Mouse (Mus musculus): ENCODE measurements at regions not wholly inside any gene's neighbourhood (a gene's known extent, or its start where the extent isn't known, plus 50 kb on each side); places are given as distances from the start of the nearest gene placed in this dataset.

DNA sequence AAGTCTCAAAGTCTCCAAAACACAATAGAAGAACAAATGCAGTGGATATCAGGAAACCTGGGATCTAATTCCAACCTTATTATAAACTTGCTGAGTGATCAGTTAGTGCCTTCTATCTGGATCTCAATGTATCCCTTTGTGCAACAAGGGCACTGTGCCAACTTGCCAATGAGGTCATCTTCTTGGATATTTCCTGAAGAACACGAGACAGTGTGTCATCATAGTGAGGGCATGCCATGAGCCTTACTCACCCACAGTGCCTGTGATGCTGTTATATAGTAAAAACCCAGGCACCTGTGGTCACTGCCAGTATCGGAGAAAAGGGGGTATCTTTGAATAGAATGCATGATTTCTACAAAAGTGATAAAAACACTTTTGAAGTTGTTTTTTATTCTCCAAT, 60.2 kb upstream of the Cd34 start:
- peaks cover 0 to 7% of the 10 kb centered on the region in 2 experiments; a peak in 2 of 4 replicates for H3K36me3 ChIP-seq (ENCODE audit: control insufficient read depth in 1 of 2, insufficient read depth in 2 of 2, low read length in 2 of 2)
- TF ChIP-seq KAT2A (conservative IDR thresholded peaks at IDR 0.05; ENCODE audit: low read depth, low read length), result no peak
- TF ChIP-seq USF1 (IDR thresholded peaks at IDR 0.05; ENCODE audit: low read depth, low read length), result no peak
- no peak for TF ChIP-seq NELFE (IDR thresholded peaks at IDR 0.05; ENCODE audit: low read depth, low read length)
- no peak for TF ChIP-seq ZC3H11A (IDR thresholded peaks at IDR 0.05; ENCODE audit: low read depth, low read length)
- no peak for TF ChIP-seq MAFK (IDR thresholded peaks at IDR 0.05; ENCODE audit: borderline replicate concordance, low read depth, low read length)
- TF ChIP-seq ZMIZ1 (IDR thresholded peaks at IDR 0.05; ENCODE audit: low read depth, low read length), result no peak
- no peak for TF ChIP-seq GABPA (IDR thresholded peaks at IDR 0.05; ENCODE audit: low read depth, low read length)
- TF ChIP-seq CHD2 (IDR thresholded peaks at IDR 0.05; ENCODE audit: low read length), result no peak
- TF ChIP-seq RAD21 (IDR thresholded peaks at IDR 0.05; ENCODE audit: low read depth, low read length), result no peak
- TF ChIP-seq MYC (IDR thresholded peaks at IDR 0.05; ENCODE audit: low read depth, low read length), result no peak
- TF ChIP-seq JUND (IDR thresholded peaks at IDR 0.05; ENCODE audit: low read depth, low read length), result no peak
- H3K79me2 ChIP-seq (ENCODE audit: control insufficient read depth, insufficient read depth, low read length, poor library complexity), result no peaks in the 10 kb centered on the region
- no peak overlapping the region for H3K9ac ChIP-seq (ENCODE audit: control insufficient read depth, low read depth, low read length, poor library complexity, severe bottlenecking)
- no peak overlapping the region for H3K4me3 ChIP-seq (ENCODE audit: control insufficient read depth in 1 of 2, insufficient read depth in 1 of 2, low read depth in 2 of 2, low read length in 2 of 2)
- no peak for DNase-seq (ENCODE audit: low read depth, low spot score)
- H3K27ac ChIP-seq (ENCODE audit: control insufficient read depth, low read depth, low read length), result no peak overlapping the region
- H3K9me3 ChIP-seq (replicated peaks; ENCODE audit: insufficient read depth, low read length), result no peaks in the 10 kb centered on the region
- peaks cover 3 to 4% of the 10 kb centered on the region in 2 experiments; a peak in 2 of 4 replicates for H3K27me3 ChIP-seq (ENCODE audit: control insufficient read depth in 1 of 2, insufficient read depth in 2 of 2, low read length in 2 of 2)
- peaks cover 0 to 3% of the 10 kb centered on the region in 2 experiments; a peak in 1 of 4 replicates for H3K4me1 ChIP-seq (ENCODE audit: control insufficient read depth in 1 of 2, insufficient read depth in 2 of 2, low read length in 2 of 2)

DNA sequence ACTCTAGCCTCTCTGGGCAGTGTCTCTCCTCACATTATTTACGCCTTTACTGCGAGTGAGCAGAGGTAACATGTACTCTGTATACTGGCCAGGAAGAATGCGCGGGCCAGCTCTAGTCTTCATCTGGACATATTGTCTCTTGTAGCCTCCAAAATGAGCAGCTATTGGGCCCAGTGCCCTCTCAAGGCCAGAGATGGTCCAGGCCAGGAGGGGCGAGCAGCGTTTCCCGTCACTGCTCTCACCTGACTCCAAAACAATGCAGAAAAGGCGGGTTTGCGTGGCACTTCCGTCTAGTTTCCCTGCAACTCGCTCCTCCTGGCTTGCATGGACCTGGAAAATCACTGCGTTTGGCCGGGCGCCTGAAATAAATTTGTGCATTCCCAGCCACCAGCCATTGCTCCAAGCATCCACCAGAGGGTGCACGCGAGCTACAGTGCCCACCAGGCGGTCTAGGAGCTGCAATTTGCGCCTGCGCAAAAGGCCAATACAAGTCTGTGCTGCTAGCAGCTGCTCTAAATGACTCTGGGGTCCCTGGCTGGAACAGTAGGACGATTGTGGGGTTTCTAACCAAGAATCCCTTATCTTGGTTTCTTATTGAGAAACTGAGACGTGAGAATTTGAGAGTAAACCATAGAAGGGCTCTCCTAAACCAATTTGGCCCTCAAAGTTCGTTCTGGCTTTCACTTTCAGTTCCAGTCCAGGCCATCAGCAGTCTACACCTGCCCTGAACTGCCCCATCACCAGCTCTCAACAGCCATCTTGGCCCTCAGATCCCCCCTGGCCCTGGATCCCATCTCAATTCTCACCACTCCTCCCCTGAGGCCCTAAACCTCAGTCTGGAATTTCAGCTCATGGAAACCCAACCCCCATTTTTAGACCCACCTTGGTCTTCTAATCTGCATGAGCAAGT, 59.0 kb upstream of the Cd34 start:
- no peaks in the 10 kb centered on the region for H3K79me2 ChIP-seq (ENCODE audit: control insufficient read depth, insufficient read depth, low read length, poor library complexity)
- no peak overlapping the region for H3K27ac ChIP-seq (ENCODE audit: control insufficient read depth, low read depth, low read length)
- peak overlapping the region; percentile 81 to 86 for H3K4me3 ChIP-seq (ENCODE audit: control insufficient read depth in 1 of 2, insufficient read depth in 1 of 2, low read depth in 2 of 2, low read length in 2 of 2)
- peak overlapping the region; percentile 63 for H3K9ac ChIP-seq (ENCODE audit: control insufficient read depth, low read depth, low read length, poor library complexity, severe bottlenecking)
- H3K9me3 ChIP-seq (replicated peaks; ENCODE audit: insufficient read depth, low read length), result no peaks in the 10 kb centered on the region
- peaks cover 0 to 3% of the 10 kb centered on the region in 2 experiments; a peak in 1 of 4 replicates for H3K4me1 ChIP-seq (ENCODE audit: control insufficient read depth in 1 of 2, insufficient read depth in 2 of 2, low read length in 2 of 2)
- peaks cover 3 to 4% of the 10 kb centered on the region in 2 experiments; a peak in 2 of 4 replicates for H3K27me3 ChIP-seq (ENCODE audit: control insufficient read depth in 1 of 2, insufficient read depth in 2 of 2, low read length in 2 of 2)
- peak; percentile 94 for DNase-seq (ENCODE audit: low read depth, low spot score)
- TF ChIP-seq CHD1 (IDR thresholded peaks at IDR 0.05; ENCODE audit: low read depth, low read length), result no peak
- no peak for TF ChIP-seq ZMIZ1 (IDR thresholded peaks at IDR 0.05; ENCODE audit: low read depth, low read length)
- TF ChIP-seq USF1 (IDR thresholded peaks at IDR 0.05; ENCODE audit: low read depth, low read length), result no peak
- peak; percentile 37; the same call in 1 of the 2 replicates for TF ChIP-seq RCOR1 (IDR thresholded peaks at IDR 0.05; ENCODE audit: low read depth, low read length)
- 0 out of 2 replicates have a peak, but pooled peaks have one; percentile 54 for TF ChIP-seq HCFC1 (IDR thresholded peaks at IDR 0.05; ENCODE audit: low read depth, low read length)
- TF ChIP-seq TBP (IDR thresholded peaks at IDR 0.05; ENCODE audit: low read depth, low read length), result no peak
- TF ChIP-seq POLR2A (IDR thresholded peaks at IDR 0.05; ENCODE audit: control insufficient read depth in 1 of 2, insufficient read depth in 1 of 2, low read depth in 1 of 2, low read length in 2 of 2, poor library complexity in 1 of 2), result peak in 1 of 2 experiments; percentile 53; a peak in 2 of 4 replicates
- peak; percentile 100 for TF ChIP-seq ZC3H11A (IDR thresholded peaks at IDR 0.05; ENCODE audit: low read depth, low read length)
- peak; percentile 100 for TF ChIP-seq RAD21 (IDR thresholded peaks at IDR 0.05; ENCODE audit: low read depth, low read length)
- no peak for TF ChIP-seq MAX (IDR thresholded peaks at IDR 0.05; ENCODE audit: low read length)
- TF ChIP-seq KAT2A (conservative IDR thresholded peaks at IDR 0.05; ENCODE audit: low read depth, low read length), result no peak
- TF ChIP-seq ZKSCAN1 (IDR thresholded peaks at IDR 0.05; ENCODE audit: low read depth, low read length), result no peak
- TF ChIP-seq MAZ (IDR thresholded peaks at IDR 0.05; ENCODE audit: low read depth, low read length), result peak; percentile 69; the same call in 1 of the 2 replicates
- peak in 2 of 3 experiments; percentile 99; a peak in 5 of 6 replicates for TF ChIP-seq CTCF (IDR thresholded peaks at IDR 0.05 in 2 of 3, conservative IDR thresholded peaks at IDR 0.05 in 1 of 3; ENCODE audit: control insufficient read depth in 1 of 3, insufficient read depth in 1 of 3, low read depth in 2 of 3, low read length in 3 of 3, poor library complexity in 1 of 3, severe bottlenecking in 1 of 3)
- TF ChIP-seq ETS1 (IDR thresholded peaks at IDR 0.05; ENCODE audit: low read depth, low read length), result 0 out of 2 replicates have a peak, but pooled peaks have one; percentile 40
- TF ChIP-seq TCF12 (IDR thresholded peaks at IDR 0.05; ENCODE audit: low read depth, low read length), result 0 out of 2 replicates have a peak, but pooled peaks have one; percentile 34
- no peak for TF ChIP-seq BHLHE40 (IDR thresholded peaks at IDR 0.05; ENCODE audit: borderline replicate concordance, low read depth, low read length)
- peak; percentile 82 for TF ChIP-seq NRF1 (IDR thresholded peaks at IDR 0.05; ENCODE audit: insufficient read depth, low read depth, low read length, poor library complexity, severe bottlenecking)
- TF ChIP-seq MXI1 (IDR thresholded peaks at IDR 0.05; ENCODE audit: low read depth, low read length), result 0 out of 2 replicates have a peak, but pooled peaks have one; percentile 44
- peak; percentile 100 for TF ChIP-seq SMC3 (IDR thresholded peaks at IDR 0.05; ENCODE audit: low read depth, low read length)
- TF ChIP-seq MEF2A (IDR thresholded peaks at IDR 0.05; ENCODE audit: extremely low read depth, insufficient replicate concordance, low read depth, low read length, poor library complexity, severe bottlenecking), result no peak; the same call in 1 of the 2 replicates
- peak; percentile 64 for TF ChIP-seq SIN3A (IDR thresholded peaks at IDR 0.05; ENCODE audit: low read length)
- peaks cover 0 to 7% of the 10 kb centered on the region in 2 experiments; a peak in 2 of 4 replicates for H3K36me3 ChIP-seq (ENCODE audit: control insufficient read depth in 1 of 2, insufficient read depth in 2 of 2, low read length in 2 of 2)

Data from MEL (cell line).